Comparison of ENCODE assay signal across 35 mouse cellular contexts in the genomic region with DNA sequence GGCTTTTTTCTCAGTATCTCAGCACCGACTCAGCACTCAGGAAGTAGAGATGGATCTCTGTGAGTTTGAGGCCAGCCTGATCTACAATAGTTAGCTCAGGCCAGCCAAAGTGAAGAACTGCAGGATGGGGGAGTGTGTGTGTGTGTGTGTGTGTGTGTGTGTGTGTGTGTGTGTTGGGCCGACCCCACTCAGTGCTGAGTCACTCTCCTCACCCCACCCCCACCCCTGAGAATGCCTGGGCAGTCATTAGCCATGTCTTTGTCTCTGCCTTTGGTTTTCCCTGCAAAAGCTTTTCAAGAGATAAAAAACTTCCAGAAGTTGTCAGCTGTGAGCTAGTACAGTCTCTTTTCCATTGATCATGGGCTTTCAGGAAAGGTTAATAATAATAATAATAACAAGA. TPM values are rescaled to one million over a fixed set of nuclear protein-coding genes. Genes with fewer than 3 reads are reported as not detected.
A peak's percentile ranks its signal among the peaks of the same experiment; 100 is the strongest.
DNase-seq lines count a peak whose midpoint lies in the region; TF ChIP-seq lines count a peak whose summit lies in the region.
"Had no signal": no experiment of that assay in that cellular context is flagged by ENCODE, and none has a peak within 500 bp of the region (broad histone marks: within the 10 kb centered on the region; RNA-seq: fewer than 3 reads in every experiment).

No protein-coding gene starts in this region.

- peak; percentile 79 for TF ChIP-seq EP300 in ES-Bruce4 (IDR thresholded peaks at IDR 0.05; ENCODE audit: insufficient read depth, low read depth, low read length)

- H3K27ac ChIP-seq in ES-Bruce4 (ENCODE audit: insufficient read depth, low read length), result peak overlapping the region; percentile 72
- H3K27ac ChIP-seq: forebrain, embryonic 10.5 days; forebrain, embryonic 13.5 days; heart, adult 2 months; heart, embryonic 10.5 days; heart, embryonic 13.5 days; hindbrain, embryonic 12.5 days; hindbrain, embryonic 15.5 days had no signal

- peak overlapping the region; percentile 36; the same call in 1 of the 2 replicates for H3K9ac ChIP-seq in ES-Bruce4 (ENCODE audit: low read depth, poor library complexity, severe bottlenecking)
- H3K9ac ChIP-seq: forebrain, embryonic 13.5 days; heart, embryonic 13.5 days; hindbrain, embryonic 12.5 days; hindbrain, embryonic 15.5 days had no signal

- no peaks in the 10 kb centered on the region for H3K9me3 ChIP-seq in ES-Bruce4 (replicated peaks; ENCODE audit: control insufficient read depth, insufficient read depth, low read length, poor library complexity, severe bottlenecking)
- H3K9me3 ChIP-seq: forebrain, embryonic 10.5 days; forebrain, embryonic 13.5 days; heart, embryonic 10.5 days; heart, embryonic 13.5 days; hindbrain, embryonic 12.5 days; hindbrain, embryonic 15.5 days had no signal

- no peak for TF ChIP-seq CTCF in ES-Bruce4 (IDR thresholded peaks at IDR 0.05; ENCODE audit: low read depth, low read length)

- no peak for TF ChIP-seq POLR2A in ES-Bruce4 (IDR thresholded peaks at IDR 0.05; ENCODE audit: insufficient read depth, low read length)

- H3K27me3 ChIP-seq in ES-Bruce4 (ENCODE audit: control insufficient read depth, insufficient read depth, low read length, poor library complexity, severe bottlenecking), result no peaks in the 10 kb centered on the region
- H3K27me3 ChIP-seq: hindbrain, embryonic 12.5 days; hindbrain, embryonic 15.5 days had no signal

- H3K36me3 ChIP-seq in ES-Bruce4 (ENCODE audit: control insufficient read depth, insufficient read depth, low read length, poor library complexity, severe bottlenecking), result no peaks in the 10 kb centered on the region
- H3K36me3 ChIP-seq: forebrain, embryonic 10.5 days; heart, embryonic 10.5 days; heart, embryonic 13.5 days; hindbrain, embryonic 12.5 days; hindbrain, embryonic 15.5 days had no signal

- H3K4me3 ChIP-seq in ES-Bruce4 (ENCODE audit: low read depth, low read length), result no peak overlapping the region
- H3K4me3 ChIP-seq: forebrain, embryonic 10.5 days; forebrain, embryonic 13.5 days; heart, adult 2 months; heart, embryonic 10.5 days; heart, embryonic 13.5 days; hindbrain, embryonic 12.5 days; hindbrain, embryonic 15.5 days had no signal

- intact Hi-C loops in left cerebral cortex, postnatal 14 days (cut with DNase I), result no loop called here

- peak; percentile 20 for DNase-seq in 3T3-L1 (ENCODE audit: low read depth, low spot score)
- peak; percentile 57 for DNase-seq in Muller cell, postnatal 12 days (ENCODE audit: inconsistent ontology term)
- DNase-seq in ZHBTc4 (ENCODE audit: low read depth, low spot score), result peak; percentile 46
- DNase-seq in left cerebral cortex, postnatal 14 days (ENCODE audit: low spot score in 2 of 2), result no peak
- DNase-seq in adrenal gland, postnatal 25 days, result no peak
- DNase-seq in thymus, postnatal 36 days, result no peak
- no peak for DNase-seq in lung, postnatal 14 days
- DNase-seq: adrenal gland, adult 2 months; adrenal gland, postnatal 14 days; cerebellum, adult 11-12 months; cerebellum, adult 8-10 months; cerebellum, postnatal 10 days; cerebellum, postnatal 36 days; embryo, embryonic 11 days; gastrocnemius, postnatal 10 days; gastrocnemius, postnatal 36 days; heart, adult 2 months; heart, postnatal 14 days; heart, postnatal 4 days had no signal

- H3K4me1 ChIP-seq in ES-Bruce4 (ENCODE audit: control insufficient read depth, insufficient read depth, low read length), result peaks cover 6% of the 10 kb centered on the region

RNA-seq across cellular contexts. Expression of gene Slc2a5, which starts 11.6 kb away (rescaled TPM):
- 2.2 TPM in 2 replicates for polyA plus RNA-seq in ES-Bruce4 (2011; ENCODE audit: insufficient read depth, insufficient read length, low read depth, missing spikeins)
- 1 to 10 TPM; 5.1 to 5.3 TPM for total RNA-seq in left cerebral cortex, postnatal 14 days (2021)
- 2.3 and 3.6 TPM in 2 replicates for total RNA-seq in adrenal gland, postnatal 25 days (2021)
- total RNA-seq: gastrocnemius, adult 18-20 months; granulocyte monocyte progenitor cell, adult 5-6 weeks had no signal

RNA-seq across cellular contexts. Expression of gene Slc2a7, which starts 18.1 kb away (rescaled TPM):
- not detected in 2 replicates for polyA plus RNA-seq in ES-Bruce4 (2011; ENCODE audit: insufficient read depth, insufficient read length, low read depth, missing spikeins)
- total RNA-seq in left cerebral cortex, postnatal 14 days (2021), result under 1 TPM in 1 of 2 experiments, not detected in 1; 0.22 TPM
- total RNA-seq in adrenal gland, postnatal 25 days (2021), result not detected in 2 replicates
- total RNA-seq: adrenal gland, adult 2 months; adrenal gland, postnatal 14 days; gastrocnemius, adult 18-20 months; gastrocnemius, postnatal 10 days; gastrocnemius, postnatal 36 days; granulocyte monocyte progenitor cell, adult 5-6 weeks; heart, adult 2 months; heart, postnatal 14 days; heart, postnatal 4 days had no signal
- polyA plus RNA-seq: adrenal gland, adult 2 months; brain, embryonic 14.5 days; cortical plate, adult 2 months; embryonic facial prominence, embryonic 11.5 days; embryonic facial prominence, embryonic 14.5 days; forebrain, embryonic 10.5 days; forebrain, embryonic 13.5 days; forebrain, embryonic 16.5 days; heart, adult 2 months; heart, embryonic 10.5 days; heart, embryonic 13.5 days; heart, embryonic 16.5 days; hindbrain, embryonic 12.5 days; hindbrain, embryonic 15.5 days; intestine, embryonic 14.5 days had no signal

RNA-seq across cellular contexts. Expression of gene Gpr157, which starts 43.5 kb away (rescaled TPM):
- 2.2 and 2.7 TPM in 2 replicates for polyA plus RNA-seq in ES-Bruce4 (2011; ENCODE audit: insufficient read depth, insufficient read length, low read depth, missing spikeins)
- total RNA-seq in left cerebral cortex, postnatal 14 days (2021), result 1 to 10 TPM in 1 of 2 experiments, under 1 TPM in 1; 0.75 to 1.3 TPM
- 1.1 and 1.7 TPM in 2 replicates for total RNA-seq in adrenal gland, postnatal 25 days (2021)

Comparison
In these comparisons a context has a peak if more than half of its experiments do, and no peak if none do; other contexts are left out.
1. DNase-seq: peak in 3T3-L1 (single experiment), Muller cell, postnatal 12 days (single experiment) and ZHBTc4 (single experiment); none in left cerebral cortex, postnatal 14 days (0 of 2), adrenal gland, postnatal 25 days (single experiment), thymus, postnatal 36 days (0 of 2) and lung, postnatal 14 days (single experiment).